Mouse (Mus musculus): ENCODE measurements around the gene Amacr. TPM values are rescaled to one million over a fixed set of nuclear protein-coding genes. Genes with fewer than 3 reads are reported as not detected.

Amacr gene
- polyA plus RNA-seq, 1 experiment from 2014 or later: 13.9 TPM

- 97% methylated on average over 1 of the region's 1 CpGs for WGBS
These were observed 10.0 kb downstream of the Amacr start for GRCm38 (mm10) chr15:10991566-10991965.

GRCm38 (mm10) chr15:10999832-11000231 is 18.3 kb downstream of the Amacr start:
- Histone ChIP-seq H3K9me3 (replicated peaks) (no peaks in the 10 kb centered on the region), H3K27ac (replicated peaks) (no peak overlapping the region), H3K36me3 (peaks cover 4% of the 10 kb centered on the region; the same call in 1 of the 2 replicates), H3K4me1 (no peaks in the 10 kb centered on the region), H3K4me3 (replicated peaks) (no peak overlapping the region), H3K27me3 (replicated peaks) (no peaks in the 10 kb centered on the region), H3K9ac (replicated peaks) (no peak overlapping the region), H3K4me2 (0 out of 2 replicates have a peak overlapping the region, but pooled peaks have one; percentile 3)
- 63% methylated on average over 5 of the region's 5 CpGs for WGBS
- ATAC-seq (ENCODE audit: low FRiP score): peak; percentile 55; the same call in 1 of the 2 replicates

More at GRCm38 (mm10) chr15:10991566-10991965, 10.0 kb downstream of the Amacr start:
- no peaks in the 10 kb centered on the region for H3K27me3 ChIP-seq (replicated peaks)
- H3K4me2 ChIP-seq: no peak overlapping the region
- no peaks in the 10 kb centered on the region for H3K4me1 ChIP-seq
- no peaks in the 10 kb centered on the region for H3K9me3 ChIP-seq (replicated peaks)
- no peak overlapping the region for H3K4me3 ChIP-seq (replicated peaks)
- no peak overlapping the region for H3K27ac ChIP-seq (replicated peaks)
- ATAC-seq (ENCODE audit: low FRiP score): no peak
- H3K9ac ChIP-seq (replicated peaks): no peak overlapping the region
- H3K36me3 ChIP-seq: peaks cover 7% of the 10 kb centered on the region; the same call in 1 of the 2 replicates

- Histone ChIP-seq H3K4me3 (replicated peaks) (no peak within 1 kb of the TSS), H3K4me1 (no peaks in the 10 kb centered on the region), H3K4me2 (0 out of 2 replicates have a peak within 1 kb of the TSS, but pooled peaks have one; percentile 3), H3K27ac (replicated peaks) (no peak within 1 kb of the TSS), H3K36me3 (no peaks in the 10 kb centered on the region), H3K9me3 (replicated peaks) (no peaks in the 10 kb centered on the region), H3K27me3 (replicated peaks) (no peaks in the 10 kb centered on the region), H3K9ac (replicated peaks) (no peak within 1 kb of the TSS)
- 76% methylated on average over 7 of the region's 7 CpGs for WGBS
- ATAC-seq (ENCODE audit: low FRiP score): no peak
These were observed 18.9 kb downstream of the Amacr start, which contains the start of gene Slc45a2 for GRCm38 (mm10) chr15:11000421-11000820. TSS of gene Slc45a2 (plus strand) at chr15:11000721.

- H3K36me3 ChIP-seq: no peaks in the 10 kb centered on the region
- H3K9me3 ChIP-seq (replicated peaks): no peaks in the 10 kb centered on the region
- ATAC-seq (ENCODE audit: low FRiP score): no peak
- H3K27me3 ChIP-seq (replicated peaks): no peaks in the 10 kb centered on the region
- H3K27ac ChIP-seq (replicated peaks): no peak overlapping the region
- no peak overlapping the region for H3K4me2 ChIP-seq
- no peak overlapping the region for H3K9ac ChIP-seq (replicated peaks)
- WGBS: 85% methylated on average over 4 of the region's 4 CpGs
- no peaks in the 10 kb centered on the region for H3K4me1 ChIP-seq
- no peak overlapping the region for H3K4me3 ChIP-seq (replicated peaks)
These were observed 22.2 kb downstream of the Amacr start for GRCm38 (mm10) chr15:11003791-11004190.

GRCm38 (mm10) chr15:11004646-11005045 is 23.1 kb downstream of the Amacr start:
- no peak overlapping the region for H3K9ac ChIP-seq (replicated peaks)
- no peak for ATAC-seq (ENCODE audit: low FRiP score)
- H3K27ac ChIP-seq (replicated peaks): no peak overlapping the region
- H3K4me3 ChIP-seq (replicated peaks): no peak overlapping the region
- H3K9me3 ChIP-seq (replicated peaks): no peaks in the 10 kb centered on the region
- H3K27me3 ChIP-seq (replicated peaks): no peaks in the 10 kb centered on the region
- WGBS: 87% methylated on average over 6 of the region's 6 CpGs
- no peak overlapping the region for H3K4me2 ChIP-seq
- no peaks in the 10 kb centered on the region for H3K4me1 ChIP-seq
- no peaks in the 10 kb centered on the region for H3K36me3 ChIP-seq

GRCm38 (mm10) chr15:11008756-11009155 is 27.2 kb downstream of the Amacr start:
- 33% methylated on average over 5 of the region's 5 CpGs for WGBS
- Histone ChIP-seq H3K4me2 (no peak overlapping the region), H3K4me3 (replicated peaks) (no peak overlapping the region), H3K27ac (replicated peaks) (no peak overlapping the region), H3K9ac (replicated peaks) (no peak overlapping the region), H3K36me3 (no peaks in the 10 kb centered on the region), H3K27me3 (replicated peaks) (no peaks in the 10 kb centered on the region), H3K9me3 (replicated peaks) (no peaks in the 10 kb centered on the region), H3K4me1 (no peaks in the 10 kb centered on the region)
- no peak for ATAC-seq (ENCODE audit: low FRiP score)

- H3K36me3 ChIP-seq: no peaks in the 10 kb centered on the region
- no peak for ATAC-seq (ENCODE audit: low FRiP score)
- no peak overlapping the region for H3K27ac ChIP-seq (replicated peaks)
These were observed 29.5 kb downstream of the Amacr start for GRCm38 (mm10) chr15:11010976-11011548.

GRCm38 (mm10) chr15:11014931-11015330 is 33.4 kb downstream of the Amacr start:
- ATAC-seq (ENCODE audit: low FRiP score): no peak
- no peaks in the 10 kb centered on the region for H3K4me1 ChIP-seq
- H3K4me2 ChIP-seq: no peak overlapping the region
- H3K9me3 ChIP-seq (replicated peaks): no peaks in the 10 kb centered on the region
- no peaks in the 10 kb centered on the region for H3K27me3 ChIP-seq (replicated peaks)
- no peak overlapping the region for H3K9ac ChIP-seq (replicated peaks)
- no peaks in the 10 kb centered on the region for H3K36me3 ChIP-seq
- no peak overlapping the region for H3K27ac ChIP-seq (replicated peaks)
- WGBS: 72% methylated on average over 2 of the region's 2 CpGs
- no peak overlapping the region for H3K4me3 ChIP-seq (replicated peaks)

More at GRCm38 (mm10) chr15:11010976-11011548, 29.5 kb downstream of the Amacr start:
- 92% methylated on average over 11 of the region's 11 CpGs for WGBS
- no peaks in the 10 kb centered on the region for H3K9me3 ChIP-seq (replicated peaks)
- H3K4me1 ChIP-seq: no peaks in the 10 kb centered on the region
- H3K27me3 ChIP-seq (replicated peaks): no peaks in the 10 kb centered on the region
- H3K4me2 ChIP-seq: no peak overlapping the region
- no peak overlapping the region for H3K9ac ChIP-seq (replicated peaks)
- no peak overlapping the region for H3K4me3 ChIP-seq (replicated peaks)

- Histone ChIP-seq H3K4me2 (no peak overlapping the region), H3K9ac (replicated peaks) (no peak overlapping the region), H3K27me3 (replicated peaks) (no peaks in the 10 kb centered on the region), H3K4me1 (no peaks in the 10 kb centered on the region), H3K4me3 (replicated peaks) (no peak overlapping the region), H3K9me3 (replicated peaks) (no peaks in the 10 kb centered on the region), H3K27ac (replicated peaks) (no peak overlapping the region), H3K36me3 (no peaks in the 10 kb centered on the region)
- no peak for ATAC-seq (ENCODE audit: low FRiP score)
- WGBS: 76% methylated on average over 4 of the region's 4 CpGs
These were observed 45.4 kb downstream of the Amacr start for GRCm38 (mm10) chr15:11026801-11027561.

GRCm38 (mm10) chr15:11030188-11030587 is 48.6 kb downstream of the Amacr start:
- H3K4me1 ChIP-seq: no peaks in the 10 kb centered on the region
- H3K4me3 ChIP-seq (replicated peaks): no peak overlapping the region
- no peaks in the 10 kb centered on the region for H3K36me3 ChIP-seq
- H3K27me3 ChIP-seq (replicated peaks): peaks cover 15% of the 10 kb centered on the region
- H3K27ac ChIP-seq (replicated peaks): no peak overlapping the region
- ATAC-seq (ENCODE audit: low FRiP score): no peak
- no peak overlapping the region for H3K9ac ChIP-seq (replicated peaks)
- no peaks in the 10 kb centered on the region for H3K9me3 ChIP-seq (replicated peaks)
- H3K4me2 ChIP-seq: no peak overlapping the region
- WGBS: 75% methylated on average over 3 of the region's 3 CpGs

- Histone ChIP-seq H3K4me3 (replicated peaks) (peak overlapping the region; percentile 44), H3K4me1 (peaks cover 31% of the 10 kb centered on the region), H3K27ac (replicated peaks) (no peak overlapping the region), H3K9me3 (replicated peaks) (no peaks in the 10 kb centered on the region), H3K27me3 (replicated peaks) (peaks cover 47% of the 10 kb centered on the region), H3K4me2 (peak overlapping the region; percentile 86), H3K9ac (replicated peaks) (peak overlapping the region; percentile 44), H3K36me3 (no peaks in the 10 kb centered on the region)
- peak; percentile 62; the same call in 1 of the 2 replicates for ATAC-seq (ENCODE audit: low FRiP score)
- WGBS: 5% methylated on average over 34 of the region's 34 CpGs
These were observed 54.5 kb downstream of the Amacr start for GRCm38 (mm10) chr15:11035947-11036474.

All from neural tube, embryonic 15.5 days (tissue).